Mouse (Mus musculus) lung, postnatal 0 days (tissue): ENCODE results near the gene Camk1d.

Experiments used
- CTCF ChIP-seq: IDR thresholded peaks from 2 replicates; pipeline ENCODE4 v1.5.1; 2016; ENCODE audit warnings: antibody characterized with exemption, mild to moderate bottlenecking
- EP300 ChIP-seq: IDR thresholded peaks from 2 replicates; pipeline ENCODE4 v1.6.1; 2016; ENCODE audit warnings: antibody characterized with exemption, mild to moderate bottlenecking, control low read depth

GRCm38 (mm10) chr2:5298071-5298470 is 416.2 kb downstream of the Camk1d start:
- TF ChIP-seq CTCF (no peak), EP300 (no peak)
